Mouse (Mus musculus): ENCODE measurements around the gene Gm4981. TPM values are rescaled to one million over a fixed set of nuclear protein-coding genes. Genes with fewer than 3 reads are reported as not detected.

Gene Gm4981
- total and polyA plus RNA-seq, 3 experiments, result not detected

DNA sequence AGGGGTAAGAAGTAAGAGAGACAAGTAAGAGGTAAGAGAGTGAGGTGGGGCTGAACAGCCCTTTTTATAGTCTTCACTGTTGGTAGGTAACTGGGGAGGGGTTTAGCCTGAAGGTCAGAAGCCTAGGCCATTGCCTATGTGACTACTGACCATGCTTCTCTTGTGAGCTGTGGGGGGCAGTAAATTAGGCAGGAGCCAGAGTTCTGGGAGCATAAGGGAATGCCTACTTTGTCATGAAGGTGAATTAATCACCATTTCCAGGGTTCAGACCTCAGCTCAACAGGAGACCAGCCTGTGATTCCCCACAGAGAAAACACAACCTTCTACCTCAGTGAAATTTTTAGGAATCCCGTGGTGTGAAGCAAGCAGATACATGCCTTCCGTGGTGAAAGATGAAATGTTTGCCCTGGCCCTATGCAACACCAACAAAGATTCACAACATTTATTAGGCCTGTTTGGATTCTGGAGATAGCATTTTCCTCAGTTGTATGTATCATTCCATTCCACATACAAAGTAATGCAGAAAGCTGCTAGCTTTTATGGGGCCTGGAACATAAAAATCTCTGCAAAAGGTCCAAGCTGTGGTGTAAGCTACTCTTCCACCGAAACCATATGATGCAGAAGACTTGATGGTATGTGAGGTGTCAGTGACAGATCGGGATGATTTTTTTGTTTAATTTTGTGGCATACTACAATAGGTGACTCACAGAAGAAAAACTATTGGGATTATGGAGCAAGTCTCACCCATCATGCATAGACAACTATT lies 29.7 kb downstream of the Gm4981 start:
- no peaks in the 10 kb centered on the region for H3K27me3 ChIP-seq (ENCODE audit: control insufficient read depth in 1 of 2, insufficient read depth in 2 of 2, low read length in 2 of 2)
- no peak for DNase-seq (ENCODE audit: low read depth, low spot score)
- TF ChIP-seq MYB (IDR thresholded peaks at IDR 0.05; ENCODE audit: low read depth, low read length), result no peak
- no peak for TF ChIP-seq ELF1 (IDR thresholded peaks at IDR 0.05; ENCODE audit: low read depth, low read length)
- no peak for TF ChIP-seq USF1 (IDR thresholded peaks at IDR 0.05; ENCODE audit: low read depth, low read length)
- TF ChIP-seq MAX (IDR thresholded peaks at IDR 0.05; ENCODE audit: low read length), result no peak
- TF ChIP-seq UBTF (IDR thresholded peaks at IDR 0.05; ENCODE audit: borderline replicate concordance, insufficient read depth, low read depth, low read length), result no peak
- TF ChIP-seq GATA1 (IDR thresholded peaks at IDR 0.05; ENCODE audit: low read depth, low read length), result no peak
- TF ChIP-seq NELFE (IDR thresholded peaks at IDR 0.05; ENCODE audit: low read depth, low read length), result no peak
- no peak for TF ChIP-seq MYC (IDR thresholded peaks at IDR 0.05; ENCODE audit: low read depth, low read length)
- no peak for TF ChIP-seq USF2 (IDR thresholded peaks at IDR 0.05; ENCODE audit: borderline replicate concordance in 1 of 2, insufficient read depth in 1 of 2, low read depth in 1 of 2, low read length in 2 of 2)
- TF ChIP-seq ZMIZ1 (IDR thresholded peaks at IDR 0.05; ENCODE audit: low read depth, low read length), result no peak
- TF ChIP-seq ETS1 (IDR thresholded peaks at IDR 0.05; ENCODE audit: low read depth, low read length), result no peak
- TF ChIP-seq MAFK (IDR thresholded peaks at IDR 0.05; ENCODE audit: borderline replicate concordance, low read depth, low read length), result no peak
- TF ChIP-seq SIN3A (IDR thresholded peaks at IDR 0.05; ENCODE audit: low read length), result no peak
- no peak for TF ChIP-seq CHD2 (IDR thresholded peaks at IDR 0.05; ENCODE audit: low read length)

DNA sequence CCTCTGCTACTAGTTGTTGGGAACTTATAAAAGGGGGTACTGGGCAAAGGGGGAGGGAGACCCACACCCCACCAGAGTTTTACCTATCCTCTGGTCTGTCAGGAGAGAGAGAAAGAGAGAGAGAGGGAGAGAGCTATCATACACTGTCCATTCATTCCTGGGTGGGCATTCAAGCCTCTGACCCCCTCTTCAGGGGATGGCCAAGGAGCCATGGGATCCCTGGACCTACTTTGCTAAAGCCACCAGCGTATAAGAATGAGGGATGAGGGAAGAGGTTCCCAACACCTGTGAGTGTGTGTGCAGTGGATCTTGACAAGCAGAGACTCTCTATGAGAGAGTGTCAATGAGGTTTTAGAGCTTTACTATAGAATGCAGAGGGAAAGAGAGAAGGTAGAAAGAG lies 30.5 kb downstream of the Gm4981 start:
- no peak for TF ChIP-seq ZMIZ1 (IDR thresholded peaks at IDR 0.05; ENCODE audit: low read depth, low read length)
- TF ChIP-seq MAFK (IDR thresholded peaks at IDR 0.05; ENCODE audit: borderline replicate concordance, low read depth, low read length), result no peak
- TF ChIP-seq SMC3 (IDR thresholded peaks at IDR 0.05; ENCODE audit: low read depth, low read length), result no peak
- TF ChIP-seq USF1 (IDR thresholded peaks at IDR 0.05; ENCODE audit: low read depth, low read length), result no peak
- TF ChIP-seq TAL1 (IDR thresholded peaks at IDR 0.05; ENCODE audit: low read length), result no peak
- no peak for TF ChIP-seq EP300 (IDR thresholded peaks at IDR 0.05; ENCODE audit: low read depth in 1 of 2, low read length in 2 of 2)
- no peak for TF ChIP-seq MYC (IDR thresholded peaks at IDR 0.05; ENCODE audit: low read depth, low read length)
- TF ChIP-seq TBP (IDR thresholded peaks at IDR 0.05; ENCODE audit: low read depth, low read length), result no peak
- no peak for TF ChIP-seq E2F4 (IDR thresholded peaks at IDR 0.05; ENCODE audit: borderline replicate concordance, low read depth, low read length)
- no peak for TF ChIP-seq MYB (IDR thresholded peaks at IDR 0.05; ENCODE audit: low read depth, low read length)
- TF ChIP-seq SIN3A (IDR thresholded peaks at IDR 0.05; ENCODE audit: low read length), result no peak
- TF ChIP-seq KAT2A (conservative IDR thresholded peaks at IDR 0.05; ENCODE audit: low read depth, low read length), result no peak
- Histone ChIP-seq H3K27me3 (ENCODE audit: control insufficient read depth in 1 of 2, insufficient read depth in 2 of 2, low read length in 2 of 2) (no peaks in the 10 kb centered on the region), H3K9ac (ENCODE audit: control insufficient read depth, low read depth, low read length, poor library complexity, severe bottlenecking) (no peak overlapping the region), H3K4me3 (ENCODE audit: control insufficient read depth in 1 of 2, insufficient read depth in 1 of 2, low read depth in 2 of 2, low read length in 2 of 2) (no peak overlapping the region), H3K36me3 (ENCODE audit: control insufficient read depth in 1 of 2, insufficient read depth in 2 of 2, low read length in 2 of 2) (no peaks in the 10 kb centered on the region), H3K9me3 (replicated peaks; ENCODE audit: insufficient read depth, low read length) (no peaks in the 10 kb centered on the region), H3K27ac (ENCODE audit: control insufficient read depth, low read depth, low read length) (no peak overlapping the region), H3K79me2 (ENCODE audit: control insufficient read depth, insufficient read depth, low read length, poor library complexity) (no peaks in the 10 kb centered on the region), H3K4me1 (ENCODE audit: control insufficient read depth in 1 of 2, insufficient read depth in 2 of 2, low read length in 2 of 2) (no peaks in the 10 kb centered on the region)
- no peak for DNase-seq (ENCODE audit: low read depth, low spot score)

More for the DNA sequence above, 29.7 kb downstream of the Gm4981 start:
- Histone ChIP-seq H3K4me3 (ENCODE audit: control insufficient read depth in 1 of 2, insufficient read depth in 1 of 2, low read depth in 2 of 2, low read length in 2 of 2) (no peak overlapping the region), H3K27ac (ENCODE audit: control insufficient read depth, low read depth, low read length) (no peak overlapping the region), H3K36me3 (ENCODE audit: control insufficient read depth in 1 of 2, insufficient read depth in 2 of 2, low read length in 2 of 2) (no peaks in the 10 kb centered on the region), H3K79me2 (ENCODE audit: control insufficient read depth, insufficient read depth, low read length, poor library complexity) (no peaks in the 10 kb centered on the region), H3K9ac (ENCODE audit: control insufficient read depth, low read depth, low read length, poor library complexity, severe bottlenecking) (no peak overlapping the region), H3K4me1 (ENCODE audit: control insufficient read depth in 1 of 2, insufficient read depth in 2 of 2, low read length in 2 of 2) (no peaks in the 10 kb centered on the region), H3K9me3 (replicated peaks; ENCODE audit: insufficient read depth, low read length) (no peaks in the 10 kb centered on the region)

Other genes with a start within 250 kb of the Gm4981 start
- 0.13 TPM in 1 of 2 replicates, not detected in the other for gene AW822073, start 11.8 kb downstream of the Gm4981 start, total RNA-seq (2012; rRNA removed)
- not detected for gene AW822073, start 11.8 kb downstream of the Gm4981 start, polyA plus RNA-seq (2012; ENCODE audit: insufficient read depth in 1 of 2, insufficient read length in 2 of 2, low read depth in 1 of 2, low replicate concordance in 2 of 2, missing spikeins in 1 of 2)
- gene Duxf3, start 4.0 kb downstream of the Gm4981 start, total RNA-seq (2012; rRNA removed), result not detected in 2 replicates
- gene Duxf3, start 4.0 kb downstream of the Gm4981 start, polyA plus RNA-seq (2012; ENCODE audit: insufficient read depth in 1 of 2, insufficient read length in 2 of 2, low read depth in 1 of 2, low replicate concordance in 2 of 2, missing spikeins in 1 of 2), result not detected
- 14.4 and 16.1 TPM in 2 replicates for gene Gcc2, start 18.8 kb upstream of the Gm4981 start, total RNA-seq (2012; rRNA removed)
- 10 to 100 TPM in 1 of 2 experiments, not detected in 1; 18.0 TPM for gene Gcc2, start 18.8 kb upstream of the Gm4981 start, polyA plus RNA-seq (2012; ENCODE audit: insufficient read depth in 1 of 2, insufficient read length in 2 of 2, low read depth in 1 of 2, low replicate concordance in 2 of 2, missing spikeins in 1 of 2)
- 28.5 and 32.4 TPM in 2 replicates for gene Lims1, start 86.8 kb upstream of the Gm4981 start, total RNA-seq (2012; rRNA removed)
- 10 to 100 TPM in 1 of 2 experiments, not detected in 1; 24.9 TPM for gene Lims1, start 86.8 kb upstream of the Gm4981 start, polyA plus RNA-seq (2012; ENCODE audit: insufficient read depth in 1 of 2, insufficient read length in 2 of 2, low read depth in 1 of 2, low replicate concordance in 2 of 2, missing spikeins in 1 of 2)
- gene Ranbp2, start 210.2 kb upstream of the Gm4981 start, total RNA-seq (2012; rRNA removed), result 73.5 and 82.4 TPM in 2 replicates
- gene Ranbp2, start 210.2 kb upstream of the Gm4981 start, polyA plus RNA-seq (2012; ENCODE audit: insufficient read depth in 1 of 2, insufficient read length in 2 of 2, low read depth in 1 of 2, low replicate concordance in 2 of 2, missing spikeins in 1 of 2), result 100 to 1,000 TPM in 1 of 2 experiments, 10 to 100 TPM in 1; 52.3 to 114 TPM